In genomic region chr1:161920475-161921454, GRCm38 (mm10) we compare ENCODE assay signal across 21 mouse cellular contexts. TPM values are rescaled to one million over a fixed set of nuclear protein-coding genes. Genes with fewer than 3 reads are reported as not detected.
"Had no signal": no experiment of that assay in that cellular context is flagged by ENCODE, and none has a peak within 500 bp of the region (broad histone marks: within the 10 kb centered on the region; RNA-seq: fewer than 3 reads in every experiment).

No protein-coding gene starts in this region.

- H3K4me1 ChIP-seq: lung, embryonic 15.5 days; neural tube, embryonic 12.5 days; stomach, embryonic 15.5 days had no signal

- H3K9me3 ChIP-seq: lung, embryonic 15.5 days; megakaryocyte, embryonic 14.5 days; midbrain, embryonic 13.5 days; neural tube, embryonic 12.5 days; stomach, embryonic 15.5 days had no signal

- H3K9ac ChIP-seq: liver, postnatal 0 days; lung, embryonic 15.5 days; midbrain, embryonic 13.5 days; neural tube, embryonic 12.5 days; stomach, embryonic 15.5 days had no signal

- H3K36me3 ChIP-seq: lung, embryonic 15.5 days; midbrain, embryonic 13.5 days; neural tube, embryonic 12.5 days; stomach, embryonic 15.5 days had no signal

- DNase-seq: liver, postnatal 0 days; lung, adult 2 months; lung, postnatal 14 days; lung, postnatal 36 days; right cerebral cortex, postnatal 14 days; thymus, adult 2 months; thymus, postnatal 25 days; thymus, postnatal 4 days had no signal

- H3K4me3 ChIP-seq: lung, embryonic 15.5 days; megakaryocyte, embryonic 14.5 days; midbrain, embryonic 13.5 days; neural tube, embryonic 12.5 days; stomach, embryonic 15.5 days had no signal

- ATAC-seq: lung, postnatal 0 days; midbrain, embryonic 13.5 days; midbrain, embryonic 16.5 days had no signal

- H3K27me3 ChIP-seq: lung, embryonic 15.5 days; megakaryocyte, embryonic 14.5 days; midbrain, embryonic 13.5 days; neural tube, embryonic 12.5 days; stomach, embryonic 15.5 days had no signal

- H3K4me2 ChIP-seq: lung, embryonic 15.5 days; midbrain, embryonic 11.5 days; midbrain, embryonic 13.5 days; neural tube, embryonic 12.5 days; stomach, embryonic 15.5 days had no signal

- H3K27ac ChIP-seq: lung, embryonic 15.5 days; macrophage; midbrain, embryonic 13.5 days; neural tube, embryonic 12.5 days; stomach, embryonic 15.5 days; stomach, postnatal 0 days had no signal

RNA-seq across cellular contexts. Expression of gene 4930558K02Rik, which starts 58.7 kb away (rescaled TPM):
- total RNA-seq: megakaryocyte progenitor cell, adult 5-6 weeks; neutrophil, adult 5-6 weeks had no signal
- polyA plus RNA-seq: liver, postnatal 0 days; lung, adult 2 months; lung, embryonic 15.5 days; lung, postnatal 0 days; macrophage; midbrain, embryonic 11.5 days; midbrain, embryonic 13.5 days; neural tube, embryonic 12.5 days; spleen, adult 2 months; stomach, embryonic 15.5 days; stomach, postnatal 0 days; thymus, adult 2 months had no signal
